Mouse (Mus musculus): ENCODE results near the gene Gm5901.
"Not testable (repeated sequence)": the region's sequence is repeated elsewhere in the genome, so short reads cannot be mapped to it uniquely, and the experiment has no call there.

Gm5901 gene

DNA sequence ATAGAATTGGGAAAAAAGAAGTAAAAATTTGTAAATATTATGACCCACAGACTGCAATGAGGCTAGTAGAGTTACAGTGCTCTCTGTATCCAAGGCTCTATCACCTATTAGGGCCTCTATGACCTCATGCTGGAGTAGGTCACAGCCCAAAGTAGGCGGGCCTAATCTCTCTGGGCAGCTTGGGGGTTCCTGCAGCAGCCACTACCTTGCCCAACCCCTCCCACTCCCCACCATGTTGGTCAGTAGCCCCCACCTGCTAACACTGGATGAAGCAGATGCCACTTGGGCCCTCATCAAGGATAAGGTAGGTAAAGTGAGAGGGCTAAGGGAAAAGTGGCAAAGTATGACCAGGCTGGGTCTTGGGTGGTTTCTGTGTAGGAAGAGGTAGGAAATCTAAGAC is at the start of gene Gm5901:
TSS of gene Gm5901 (plus strand) at position 173 of the 400 bp plus-strand sequence.
- no peak for DNase-seq (ENCODE audit: low spot score in 2 of 2)

GRCm38 (mm10) chr7:105325302-105325701 is 49.5 kb upstream of the Gm5901 start:
- DNase-seq (ENCODE audit: low spot score in 2 of 2): no peak

DNA sequence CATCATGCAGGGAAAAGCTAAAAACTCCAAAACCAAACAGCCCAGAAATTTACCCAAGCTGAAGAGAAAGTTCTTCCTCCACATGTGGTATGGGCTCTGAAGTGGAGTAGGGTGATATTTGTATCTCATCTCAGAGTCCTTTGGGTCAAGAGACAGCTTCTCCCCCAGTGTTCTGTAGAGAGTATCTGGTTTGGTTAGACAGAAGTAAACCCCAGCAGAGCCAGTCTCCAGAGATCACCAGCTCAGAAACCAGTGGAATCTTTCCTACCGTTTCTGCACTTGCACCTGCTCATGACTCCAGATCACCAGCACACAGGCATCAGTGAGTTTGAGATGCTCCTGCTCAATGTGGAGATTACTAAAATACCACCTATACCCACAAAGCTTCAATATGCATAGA is 40.8 kb upstream of the Gm5901 start, which contains the start of gene Olfr690:
TSS of gene Olfr690 (minus strand) at position 101 of the 400 bp plus-strand sequence.
- no peak for DNase-seq (ENCODE audit: low spot score in 2 of 2)

DNA sequence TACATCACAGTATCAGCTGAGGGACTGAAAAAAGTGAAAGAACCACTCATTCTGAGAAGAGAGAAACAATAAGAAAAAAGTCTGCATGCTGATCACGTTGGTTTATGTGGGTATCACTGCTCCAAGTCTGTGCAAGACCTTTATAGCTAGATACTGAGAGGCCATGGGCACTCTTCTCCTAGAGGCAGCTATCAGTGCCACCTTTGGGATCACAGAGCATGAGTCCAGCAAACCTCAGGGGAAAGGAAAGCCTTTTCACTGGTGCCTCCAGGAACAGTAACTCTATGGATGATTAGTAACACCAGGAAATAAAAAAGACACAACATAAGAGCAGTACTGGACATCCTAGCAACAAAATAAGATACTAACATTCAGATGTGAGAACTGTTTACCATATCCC is 32.7 kb upstream of the Gm5901 start, which contains the start of gene Olfr691:
TSS of gene Olfr691 (minus strand) at position 101 of the 400 bp plus-strand sequence.
- no peak for DNase-seq (ENCODE audit: low spot score in 2 of 2)

DNA sequence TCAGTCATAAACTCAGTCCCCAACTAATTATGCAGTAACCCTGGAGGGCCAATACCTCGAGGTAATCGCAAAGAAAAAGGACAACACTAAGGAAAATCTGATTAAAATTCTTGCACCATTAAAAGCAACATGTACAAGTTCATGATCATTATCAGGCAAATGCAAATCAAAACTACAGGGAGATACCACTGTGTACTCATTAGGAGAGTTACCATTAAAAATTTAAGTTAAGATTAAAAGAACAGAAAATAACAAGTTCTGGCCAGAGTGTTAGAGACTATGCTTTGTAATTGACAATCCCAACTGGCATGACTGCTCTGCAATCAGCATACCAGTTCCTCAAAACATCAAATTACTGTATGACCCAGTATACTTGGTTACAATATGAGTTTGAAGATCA is 32.1 kb upstream of the Gm5901 start:
- no peak for DNase-seq (ENCODE audit: low spot score in 2 of 2)

DNA sequence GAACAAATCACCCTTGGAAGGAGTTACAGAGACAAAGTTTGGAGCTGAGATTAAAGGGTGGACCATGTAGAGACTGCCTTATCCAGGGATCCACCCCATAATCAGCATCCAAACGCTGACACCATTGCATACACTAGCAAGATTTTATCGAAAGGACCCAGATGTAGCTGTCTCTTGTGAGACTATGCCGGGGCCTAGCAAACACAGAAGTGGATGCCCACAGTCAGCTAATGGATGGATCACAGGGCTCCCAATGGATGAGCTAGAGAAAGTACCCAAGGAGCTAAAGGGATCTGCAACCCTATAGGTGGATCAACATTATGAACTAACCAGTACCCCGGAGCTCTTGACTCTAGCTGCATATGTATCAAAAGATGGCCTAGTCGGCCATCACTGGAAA is 18.8 kb upstream of the Gm5901 start:
- not testable (repeated sequence) for DNase-seq (ENCODE audit: low spot score in 2 of 2)

GRCm38 (mm10) chr7:105356487-105356886 is 18.4 kb upstream of the Gm5901 start:
- not testable (repeated sequence) for DNase-seq (ENCODE audit: low spot score in 2 of 2)

- no peak for DNase-seq (ENCODE audit: low spot score in 2 of 2)
Observed at GRCm38 (mm10) chr7:105361713-105362112, 13.1 kb upstream of the Gm5901 start.

GRCm38 (mm10) chr7:105367268-105367667 is 7.6 kb upstream of the Gm5901 start:
- DNase-seq (ENCODE audit: low spot score in 2 of 2): no peak

- no peak for DNase-seq (ENCODE audit: low spot score in 2 of 2)
Observed at GRCm38 (mm10) chr7:105367930-105368329, 6.9 kb upstream of the Gm5901 start, which contains the start of gene Olfr692. Gene Olfr692, plus strand, starts transcription at chr7:105368230.

- DNase-seq (ENCODE audit: low spot score in 2 of 2): no peak
Observed at GRCm38 (mm10) chr7:105368521-105368920, 6.3 kb upstream of the Gm5901 start.

- no peak for DNase-seq (ENCODE audit: low spot score in 2 of 2)
Observed at GRCm38 (mm10) chr7:105372912-105373311, 1.9 kb upstream of the Gm5901 start.

DNA sequence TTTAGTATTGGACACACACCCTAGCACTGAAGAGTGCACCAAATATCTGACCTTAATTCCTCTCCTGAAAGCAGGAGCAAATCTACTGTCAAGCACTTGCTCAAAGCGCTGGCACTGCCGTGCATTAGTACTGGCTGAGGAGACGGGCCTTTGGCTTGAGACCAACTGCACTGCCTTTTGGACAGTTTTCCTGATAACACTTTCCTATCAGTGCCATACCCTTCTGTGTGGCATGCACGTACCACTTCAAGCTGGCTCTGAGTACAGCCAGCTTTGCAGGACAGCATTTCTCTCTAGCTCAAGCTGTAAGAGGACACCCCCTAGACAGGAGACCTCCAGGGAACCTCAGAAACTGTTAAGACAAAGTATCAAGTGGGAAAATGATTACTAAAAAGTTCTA is 1.3 kb upstream of the Gm5901 start:
- DNase-seq (ENCODE audit: low spot score in 2 of 2): no peak

DNA sequence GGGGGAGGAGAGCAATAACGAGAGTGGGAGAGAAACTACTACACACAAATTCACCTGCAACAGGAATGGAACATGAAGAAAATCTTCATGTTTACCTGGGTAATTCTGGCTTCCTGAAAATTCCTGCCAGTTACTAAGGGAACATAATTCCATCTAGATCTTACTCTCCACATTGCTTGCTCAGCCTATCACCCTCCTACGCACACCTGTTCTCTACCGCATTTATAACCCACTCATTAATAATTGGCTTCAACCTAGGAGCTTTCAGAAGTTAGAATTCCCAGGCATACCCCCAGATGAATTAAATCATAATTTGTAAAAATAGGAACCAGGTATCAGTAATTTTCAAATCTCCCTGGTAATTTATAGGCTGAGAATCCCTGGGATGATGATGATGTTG is 862 bp upstream of the Gm5901 start:
- DNase-seq (ENCODE audit: low spot score in 2 of 2): no peak

- DNase-seq (ENCODE audit: low spot score in 2 of 2): no peak
Observed at GRCm38 (mm10) chr7:105380329-105380728, 5.5 kb downstream of the Gm5901 start.

GRCm38 (mm10) chr7:105387696-105388095 is 12.9 kb downstream of the Gm5901 start:
- no peak for DNase-seq (ENCODE audit: low spot score in 2 of 2)

- DNase-seq (ENCODE audit: low spot score in 2 of 2): no peak
Observed at GRCm38 (mm10) chr7:105390236-105390635, 15.4 kb downstream of the Gm5901 start.

DNA sequence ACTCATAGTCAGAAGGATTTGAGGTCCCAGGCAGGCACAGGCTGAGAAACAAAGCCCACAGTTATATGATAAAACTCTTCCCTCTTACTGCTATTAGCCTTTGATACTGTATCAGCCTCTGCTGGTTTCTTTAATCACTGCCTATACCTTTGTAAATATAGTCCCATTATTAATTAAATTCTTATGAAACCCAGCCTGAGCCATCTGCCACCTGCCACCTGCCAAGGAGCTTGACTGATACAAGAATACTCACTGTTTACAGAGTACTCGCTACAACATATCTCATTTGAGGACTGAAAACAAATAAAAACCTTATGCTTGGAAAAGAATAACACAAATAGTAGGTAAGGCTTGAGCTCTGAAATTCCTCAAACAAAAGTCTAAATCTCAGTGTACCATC is 19.8 kb downstream of the Gm5901 start:
- no peak for DNase-seq (ENCODE audit: low spot score in 2 of 2)

GRCm38 (mm10) chr7:105395131-105395820 is 20.4 kb downstream of the Gm5901 start:
- DNase-seq (ENCODE audit: low spot score in 2 of 2): no peak

GRCm38 (mm10) chr7:105396126-105396525 is 21.3 kb downstream of the Gm5901 start:
- no peak for DNase-seq (ENCODE audit: low spot score in 2 of 2)

GRCm38 (mm10) chr7:105399058-105399934 is 24.5 kb downstream of the Gm5901 start:
- no peak for DNase-seq (ENCODE audit: low spot score in 2 of 2)

GRCm38 (mm10) chr7:105399935-105400624 is 25.2 kb downstream of the Gm5901 start, which contains the start of gene Fam160a2:
Gene Fam160a2, minus strand, starts transcription at chr7:105400054.
- DNase-seq (ENCODE audit: low spot score in 2 of 2): peak; percentile 97 to 99
